Mouse (Mus musculus): ENCODE data around the gene Itpr2. TPM values are rescaled to one million over a fixed set of nuclear protein-coding genes. Genes with fewer than 3 reads are reported as not detected.

The Itpr2 gene
- polyA plus RNA-seq, 1 experiment from 2014 or later, result 4.3 TPM

DNA sequence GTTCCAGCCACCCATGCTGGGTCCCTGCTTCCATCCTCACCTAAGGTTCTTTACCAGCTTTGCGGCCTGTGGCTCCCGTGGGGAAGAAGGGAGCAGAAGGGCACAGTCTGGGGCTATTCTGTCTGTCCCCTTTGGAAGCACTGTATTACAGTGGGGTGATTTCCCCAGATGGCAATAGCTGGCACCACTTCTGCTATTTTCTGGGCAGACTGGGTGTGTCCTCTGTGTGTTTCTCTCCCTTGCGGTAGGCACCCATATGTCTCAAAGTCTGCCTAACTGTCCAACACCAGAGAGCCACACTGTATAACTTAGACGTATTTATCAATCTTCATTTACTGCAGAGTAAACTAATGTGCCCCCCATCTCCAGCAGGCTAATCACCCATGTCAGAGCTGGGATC, 388.9 kb downstream of the Itpr2 start:
- H3K36me3 ChIP-seq, result no peaks in the 10 kb centered on the region
- no peaks in the 10 kb centered on the region for H3K27me3 ChIP-seq (replicated peaks)
- 91% methylated on average over 4 of the region's 4 CpGs for WGBS
- peaks cover 36% of the 10 kb centered on the region for H3K4me1 ChIP-seq
- H3K4me3 ChIP-seq, result no peak overlapping the region
- H3K9ac ChIP-seq, result no peak overlapping the region
- no peak overlapping the region for H3K4me2 ChIP-seq (replicated peaks)
- H3K27ac ChIP-seq, result no peak overlapping the region
- no peak for ATAC-seq (ENCODE audit: low FRiP score, low read depth)
- H3K9me3 ChIP-seq, result no peaks in the 10 kb centered on the region

- H3K27me3 ChIP-seq (replicated peaks), result no peaks in the 10 kb centered on the region
- peaks cover 36% of the 10 kb centered on the region for H3K4me1 ChIP-seq
- H3K4me3 ChIP-seq, result no peak overlapping the region
- no peak overlapping the region for H3K9ac ChIP-seq
- no peak overlapping the region for H3K4me2 ChIP-seq (replicated peaks)
- WGBS, result 67% methylated on average over 7 of the region's 7 CpGs
- no peaks in the 10 kb centered on the region for H3K9me3 ChIP-seq
- no peaks in the 10 kb centered on the region for H3K36me3 ChIP-seq
- H3K27ac ChIP-seq, result no peak overlapping the region
- ATAC-seq (ENCODE audit: low FRiP score, low read depth), result peak; percentile 43; the same call in 1 of the 2 replicates
These were observed 389.8 kb downstream of the Itpr2 start for GRCm38 (mm10) chr6:146112211-146112610.

- Histone ChIP-seq H3K4me3 (no peak overlapping the region), H3K9ac (no peak overlapping the region), H3K9me3 (no peaks in the 10 kb centered on the region), H3K4me1 (peaks cover 36% of the 10 kb centered on the region), H3K36me3 (no peaks in the 10 kb centered on the region), H3K27me3 (replicated peaks) (no peaks in the 10 kb centered on the region), H3K27ac (no peak overlapping the region), H3K4me2 (replicated peaks) (no peak overlapping the region)
- WGBS, result 54% methylated on average over 6 of the region's 6 CpGs
- peak; percentile 42; the same call in 1 of the 2 replicates for ATAC-seq (ENCODE audit: low FRiP score, low read depth)
These were observed 390.2 kb downstream of the Itpr2 start for GRCm38 (mm10) chr6:146111781-146112180.

GRCm38 (mm10) chr6:146110832-146111741, 390.9 kb downstream of the Itpr2 start:
- 31% methylated on average over 21 of the region's 21 CpGs for WGBS
- no peak overlapping the region for H3K9ac ChIP-seq
- peak; percentile 73 for ATAC-seq (ENCODE audit: low FRiP score, low read depth)
- H3K4me3 ChIP-seq, result no peak overlapping the region
- H3K4me2 ChIP-seq (replicated peaks), result no peak overlapping the region
- no peaks in the 10 kb centered on the region for H3K36me3 ChIP-seq
- no peak overlapping the region for H3K27ac ChIP-seq
- H3K9me3 ChIP-seq, result no peaks in the 10 kb centered on the region
- no peaks in the 10 kb centered on the region for H3K27me3 ChIP-seq (replicated peaks)
- H3K4me1 ChIP-seq, result peaks cover 36% of the 10 kb centered on the region

- H3K27me3 ChIP-seq (replicated peaks), result no peaks in the 10 kb centered on the region
- no peak overlapping the region for H3K4me3 ChIP-seq
- H3K4me2 ChIP-seq (replicated peaks), result no peak overlapping the region
- no peak overlapping the region for H3K9ac ChIP-seq
- H3K9me3 ChIP-seq, result no peaks in the 10 kb centered on the region
- peaks cover 36% of the 10 kb centered on the region for H3K4me1 ChIP-seq
- H3K36me3 ChIP-seq, result no peaks in the 10 kb centered on the region
- H3K27ac ChIP-seq, result no peak overlapping the region
- no peak for ATAC-seq (ENCODE audit: low FRiP score, low read depth)
- WGBS, result 58% methylated on average over 4 of the region's 4 CpGs
These were observed 391.6 kb downstream of the Itpr2 start for GRCm38 (mm10) chr6:146110425-146110824.

- Histone ChIP-seq H3K9me3 (no peaks in the 10 kb centered on the region), H3K4me2 (replicated peaks) (no peak overlapping the region), H3K9ac (no peak overlapping the region), H3K4me3 (no peak overlapping the region), H3K36me3 (no peaks in the 10 kb centered on the region), H3K27ac (no peak overlapping the region), H3K4me1 (peaks cover 29% of the 10 kb centered on the region), H3K27me3 (replicated peaks) (no peaks in the 10 kb centered on the region)
- WGBS, result 84% methylated on average over 7 of the region's 7 CpGs
- no peak for ATAC-seq (ENCODE audit: low FRiP score, low read depth)
These were observed 393.3 kb downstream of the Itpr2 start for GRCm38 (mm10) chr6:146108695-146109094.

DNA sequence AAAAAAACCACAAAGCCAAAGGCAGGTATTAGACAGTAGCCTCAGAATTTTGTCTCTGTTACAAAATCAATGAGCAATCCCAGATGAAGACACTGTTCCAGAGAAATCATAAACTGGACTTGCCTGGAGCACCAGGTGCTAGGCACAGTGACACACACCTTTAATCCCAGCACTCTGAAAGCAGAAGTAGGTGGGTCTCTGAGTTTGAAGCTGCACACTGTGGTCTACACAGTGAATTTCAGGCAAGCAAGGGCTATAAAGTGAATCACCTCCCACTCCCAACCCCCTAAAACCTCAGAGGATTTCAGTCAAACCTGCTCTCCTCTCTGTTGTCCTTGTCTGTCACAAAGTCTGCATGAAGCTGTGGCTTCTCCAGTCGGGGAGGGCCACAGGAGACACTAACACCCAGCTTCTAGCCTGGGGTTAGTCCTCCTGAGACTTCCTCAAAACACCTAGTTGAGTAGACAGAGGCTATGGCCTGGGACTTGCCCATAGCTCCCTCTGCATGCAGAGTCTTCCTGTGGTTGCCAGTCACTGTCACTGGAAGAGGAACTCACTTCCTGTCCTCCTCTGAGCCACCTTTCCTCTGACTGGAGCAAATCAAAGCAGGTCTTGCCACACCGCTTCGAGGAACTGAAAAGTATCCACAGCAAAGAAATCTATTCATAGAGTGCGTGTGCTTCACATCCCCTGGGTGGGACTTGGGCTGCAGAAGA, 394.7 kb downstream of the Itpr2 start:
- no peaks in the 10 kb centered on the region for H3K27me3 ChIP-seq (replicated peaks)

DNA sequence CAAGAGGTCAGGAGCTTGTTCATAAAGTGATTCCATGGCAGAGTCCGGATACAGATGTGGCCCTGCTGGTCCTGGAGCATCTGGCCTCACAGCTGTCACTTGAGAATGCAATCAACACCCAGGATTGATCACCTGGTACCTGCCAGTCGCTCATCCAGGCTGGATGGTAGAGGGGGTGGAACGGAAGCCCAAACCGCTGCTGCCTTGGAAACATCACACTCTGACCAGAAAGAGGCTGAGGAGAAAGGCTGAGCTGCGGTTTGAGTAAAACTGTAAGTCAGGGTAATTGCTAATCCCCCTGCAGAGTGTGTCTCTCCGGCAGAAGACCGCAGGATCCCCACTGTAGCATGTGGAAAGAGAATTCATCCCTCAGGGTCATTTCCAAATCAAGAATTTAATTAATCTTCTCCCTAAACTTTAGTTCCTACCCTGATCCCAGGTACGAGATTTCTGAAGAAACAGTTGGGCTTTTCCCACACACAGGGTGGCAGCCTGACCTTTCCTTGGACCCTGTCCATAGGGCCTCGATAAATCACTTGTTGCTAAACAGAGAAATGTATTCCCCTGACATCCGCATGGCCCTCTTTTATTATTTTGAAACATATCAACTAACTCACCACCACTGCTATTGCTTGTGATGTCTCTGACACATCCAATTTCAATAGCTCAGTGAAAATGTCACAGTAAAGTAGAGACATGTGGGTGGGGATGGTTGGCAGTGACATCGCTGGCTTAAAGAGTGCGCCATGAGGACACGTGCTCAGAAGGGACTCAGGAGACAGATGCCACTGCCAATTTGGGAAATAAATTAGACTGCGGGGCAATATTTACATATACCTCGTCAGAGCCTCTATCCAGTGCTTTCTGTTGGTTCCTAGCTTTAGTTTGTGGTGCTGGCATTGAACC, 418.7 kb downstream of the Itpr2 start:
- Histone ChIP-seq H3K4me2 (replicated peaks) (no peak overlapping the region), H3K4me3 (no peak overlapping the region), H3K27ac (no peak overlapping the region), H3K27me3 (replicated peaks) (no peaks in the 10 kb centered on the region), H3K4me1 (no peaks in the 10 kb centered on the region), H3K9me3 (no peaks in the 10 kb centered on the region), H3K36me3 (no peaks in the 10 kb centered on the region), H3K9ac (no peak overlapping the region)
- ATAC-seq (ENCODE audit: low FRiP score, low read depth), result no peak
- WGBS, result 71% methylated on average over 15 of the region's 15 CpGs

More for the DNA sequence above, 394.7 kb downstream of the Itpr2 start:
- Histone ChIP-seq H3K9ac (no peak overlapping the region), H3K36me3 (no peaks in the 10 kb centered on the region), H3K4me2 (replicated peaks) (no peak overlapping the region), H3K27ac (no peak overlapping the region), H3K4me3 (no peak overlapping the region), H3K9me3 (no peaks in the 10 kb centered on the region), H3K4me1 (peaks cover 22% of the 10 kb centered on the region)
- 84% methylated on average over 4 of the region's 4 CpGs for WGBS
- ATAC-seq (ENCODE audit: low FRiP score, low read depth), result no peak

DNA sequence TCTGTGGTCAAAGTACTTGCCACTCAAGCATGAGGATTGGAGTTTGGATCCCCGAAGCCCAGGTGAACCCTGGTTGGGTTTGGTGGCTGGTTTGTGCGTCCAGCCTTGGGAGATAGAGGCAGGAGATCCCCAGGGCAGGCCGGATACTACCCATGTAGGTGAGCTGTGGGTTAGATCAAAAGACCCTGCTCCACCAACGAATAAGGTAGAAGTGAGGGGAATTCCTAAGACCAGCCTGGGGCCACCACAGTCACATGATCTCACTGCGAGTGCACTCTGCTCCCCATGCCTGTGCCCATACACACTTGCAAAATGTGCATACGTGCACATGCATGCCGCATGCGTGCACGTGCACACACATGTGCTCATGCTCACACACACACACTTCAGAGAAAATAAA, 419.5 kb downstream of the Itpr2 start:
- Histone ChIP-seq H3K4me1 (no peaks in the 10 kb centered on the region), H3K9ac (no peak overlapping the region), H3K4me2 (replicated peaks) (no peak overlapping the region), H3K27ac (no peak overlapping the region), H3K36me3 (no peaks in the 10 kb centered on the region), H3K27me3 (replicated peaks) (no peaks in the 10 kb centered on the region), H3K4me3 (no peak overlapping the region), H3K9me3 (no peaks in the 10 kb centered on the region)
- no peak for ATAC-seq (ENCODE audit: low FRiP score, low read depth)
- WGBS, result 90% methylated on average over 9 of the region's 9 CpGs

GRCm38 (mm10) chr6:146081578-146081977, 420.4 kb downstream of the Itpr2 start:
- Histone ChIP-seq H3K27ac (no peak overlapping the region), H3K4me2 (replicated peaks) (no peak overlapping the region), H3K27me3 (replicated peaks) (no peaks in the 10 kb centered on the region), H3K9ac (no peak overlapping the region), H3K4me3 (no peak overlapping the region), H3K4me1 (no peaks in the 10 kb centered on the region), H3K9me3 (no peaks in the 10 kb centered on the region), H3K36me3 (no peaks in the 10 kb centered on the region)
- 92% methylated on average over 8 of the region's 8 CpGs for WGBS
- ATAC-seq (ENCODE audit: low FRiP score, low read depth), result no peak

DNA sequence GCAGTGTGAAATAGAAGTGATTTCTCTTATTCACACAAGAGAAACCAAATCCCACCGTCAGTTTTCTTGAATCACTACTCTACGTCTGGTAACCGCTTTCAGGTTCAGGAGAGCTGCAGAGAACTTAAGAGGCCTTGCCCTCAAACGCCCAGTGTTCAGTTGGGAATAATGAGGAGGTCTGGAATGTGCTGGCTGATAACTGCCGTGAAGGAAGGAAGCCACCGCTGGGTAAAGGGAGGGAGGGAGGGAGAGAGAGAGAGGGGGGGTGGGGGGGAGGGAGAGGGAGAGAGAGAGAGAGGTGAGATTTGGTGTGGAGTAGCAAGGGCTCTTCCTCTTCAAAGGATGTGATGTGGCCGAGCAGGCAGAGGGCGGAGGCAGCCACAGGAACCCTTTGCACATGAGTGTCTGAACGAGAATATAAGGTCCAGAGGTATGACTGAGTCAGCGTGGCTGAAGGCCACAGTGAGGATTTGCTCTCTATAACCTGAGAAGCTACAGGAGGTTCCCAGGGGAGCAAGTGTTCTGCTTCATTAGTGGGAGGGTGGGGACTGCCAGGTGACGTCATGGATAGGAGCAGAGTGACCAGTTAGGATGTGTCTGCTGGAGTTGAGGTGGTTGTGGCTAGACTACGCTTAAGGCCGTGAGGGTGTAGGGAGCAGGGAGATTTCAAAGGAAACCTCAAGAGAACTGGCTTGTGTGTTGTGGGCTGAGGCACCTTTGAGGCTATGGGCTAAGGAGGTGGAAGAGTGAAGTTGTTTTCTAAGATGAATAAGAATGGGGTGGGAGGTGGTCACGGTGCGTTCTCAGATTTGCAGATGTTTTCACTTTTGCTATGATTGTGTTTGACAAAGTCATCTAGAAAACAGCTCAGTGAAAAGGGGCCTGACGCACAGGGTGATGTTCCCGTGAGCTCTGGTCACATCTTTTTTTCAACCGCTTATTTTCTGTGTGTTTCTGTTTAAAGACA, 421.2 kb downstream of the Itpr2 start:
- Histone ChIP-seq H3K4me1 (no peaks in the 10 kb centered on the region), H3K27ac (no peak overlapping the region), H3K27me3 (replicated peaks) (no peaks in the 10 kb centered on the region), H3K4me3 (no peak overlapping the region), H3K4me2 (replicated peaks) (no peak overlapping the region), H3K9ac (no peak overlapping the region), H3K9me3 (no peaks in the 10 kb centered on the region), H3K36me3 (no peaks in the 10 kb centered on the region)
- ATAC-seq (ENCODE audit: low FRiP score, low read depth), result no peak
- WGBS, result 69% methylated on average over 18 of the region's 18 CpGs

Data from neural tube, embryonic 12.5 days (tissue).